ENCODE assay signal across 17 mouse cellular contexts in the genomic region with DNA sequence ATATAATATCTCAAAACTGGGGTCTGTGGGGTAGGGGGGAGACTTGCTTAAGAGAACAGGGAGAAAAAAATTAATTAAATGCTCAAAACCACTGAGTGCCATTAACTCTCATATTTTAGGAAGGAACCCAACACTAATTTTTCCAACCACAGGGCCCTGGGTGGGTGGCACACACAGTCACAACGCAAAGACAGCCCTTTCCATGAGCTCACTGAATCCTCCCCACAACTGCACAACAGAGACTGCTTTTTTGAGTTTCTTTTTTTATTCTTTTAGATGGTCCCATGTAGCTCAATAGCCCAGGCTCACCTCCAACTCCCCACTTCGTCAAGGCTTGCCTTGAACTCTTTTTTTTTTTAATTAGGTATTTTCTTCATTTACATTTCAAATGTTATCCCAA.
"Had no signal": no experiment of that assay in that cellular context is flagged by ENCODE, and none has a peak within 500 bp of the region (broad histone marks: within the 10 kb centered on the region; RNA-seq: fewer than 3 reads in every experiment).

No protein-coding gene starts in this region.

- H3K27me3 ChIP-seq: lung, embryonic 15.5 days; midbrain, embryonic 13.5 days; midbrain, embryonic 15.5 days; neural tube, embryonic 12.5 days; stomach, embryonic 15.5 days had no signal

- DNase-seq: lung, adult 2 months; lung, postnatal 14 days; lung, postnatal 36 days; right cerebral cortex, postnatal 14 days; thymus, adult 2 months; thymus, postnatal 25 days; thymus, postnatal 4 days had no signal

- H3K9me3 ChIP-seq: lung, embryonic 15.5 days; megakaryocyte, embryonic 14.5 days; midbrain, embryonic 13.5 days; midbrain, embryonic 15.5 days; neural tube, embryonic 12.5 days; stomach, embryonic 15.5 days had no signal

- H3K36me3 ChIP-seq: lung, embryonic 15.5 days; midbrain, embryonic 13.5 days; midbrain, embryonic 15.5 days; neural tube, embryonic 12.5 days; stomach, embryonic 15.5 days had no signal

- H3K4me2 ChIP-seq: lung, embryonic 15.5 days; midbrain, embryonic 11.5 days; midbrain, embryonic 13.5 days; midbrain, embryonic 15.5 days; neural tube, embryonic 12.5 days; stomach, embryonic 15.5 days had no signal

- H3K4me1 ChIP-seq: megakaryocyte, embryonic 14.5 days; midbrain, embryonic 13.5 days; midbrain, embryonic 15.5 days; neural tube, embryonic 12.5 days; stomach, embryonic 15.5 days had no signal

- H3K27ac ChIP-seq: lung, embryonic 15.5 days; macrophage; midbrain, embryonic 13.5 days; midbrain, embryonic 15.5 days; neural tube, embryonic 12.5 days; stomach, embryonic 15.5 days; stomach, postnatal 0 days had no signal

- H3K4me3 ChIP-seq: lung, embryonic 15.5 days; megakaryocyte, embryonic 14.5 days; midbrain, embryonic 13.5 days; midbrain, embryonic 15.5 days; neural tube, embryonic 12.5 days; stomach, embryonic 15.5 days had no signal

- H3K9ac ChIP-seq: lung, embryonic 15.5 days; midbrain, embryonic 13.5 days; midbrain, embryonic 15.5 days; neural tube, embryonic 12.5 days; stomach, embryonic 15.5 days had no signal

- ATAC-seq: lung, postnatal 0 days; midbrain, embryonic 13.5 days; midbrain, embryonic 15.5 days had no signal
